Mouse (Mus musculus): ENCODE measurements around the gene March2. TPM values are rescaled to one million over a fixed set of nuclear protein-coding genes. Genes with fewer than 3 reads are reported as not detected.

The March2 gene
- polyA plus RNA-seq, 1 experiment from 2014 or later, result 63.9 TPM

GRCm38 (mm10) chr17:33702178-33702577 is 16.3 kb downstream of the March2 start:
- WGBS, result 82% methylated on average over 1 of the region's 1 CpGs
- ATAC-seq, result no peak

GRCm38 (mm10) chr17:33695471-33695870 is 23.0 kb downstream of the March2 start:
- Histone ChIP-seq H3K27me3 (replicated peaks; ENCODE audit: control insufficient read depth, insufficient read depth, low read length) (no peaks in the 10 kb centered on the region), H3K4me3 (ENCODE audit: low read depth, low read length) (no peak overlapping the region), H3K4me2 (ENCODE audit: low read length) (no peak overlapping the region), H3K9ac (ENCODE audit: low read length) (no peak overlapping the region), H3K27ac (ENCODE audit: low read depth, low read length) (no peak overlapping the region), H3K9me3 (replicated peaks; ENCODE audit: control insufficient read depth, low read length) (no peaks in the 10 kb centered on the region), H3K36me3 (ENCODE audit: control insufficient read depth, insufficient read depth, low read length) (peaks cover 32% of the 10 kb centered on the region), H3K4me1 (ENCODE audit: control insufficient read depth, insufficient read depth, low read length) (no peaks in the 10 kb centered on the region)
- 86% methylated on average over 1 of the region's 1 CpGs for WGBS
- DNase-seq (ENCODE audit: low spot score) (no peak), ATAC-seq (no peak)

More at GRCm38 (mm10) chr17:33702178-33702577, 16.3 kb downstream of the March2 start:
- H3K9me3 ChIP-seq (replicated peaks; ENCODE audit: control insufficient read depth, low read length), result no peaks in the 10 kb centered on the region
- H3K4me1 ChIP-seq (ENCODE audit: control insufficient read depth, insufficient read depth, low read length), result no peaks in the 10 kb centered on the region
- no peak overlapping the region for H3K27ac ChIP-seq (ENCODE audit: low read depth, low read length)
- no peak overlapping the region for H3K4me2 ChIP-seq (ENCODE audit: low read length)
- no peak overlapping the region for H3K9ac ChIP-seq (ENCODE audit: low read length)
- no peak for DNase-seq (ENCODE audit: low spot score)
- H3K36me3 ChIP-seq (ENCODE audit: control insufficient read depth, insufficient read depth, low read length), result peaks cover 24% of the 10 kb centered on the region
- no peak overlapping the region for H3K4me3 ChIP-seq (ENCODE audit: low read depth, low read length)
- H3K27me3 ChIP-seq (replicated peaks; ENCODE audit: control insufficient read depth, insufficient read depth, low read length), result no peaks in the 10 kb centered on the region

DNA sequence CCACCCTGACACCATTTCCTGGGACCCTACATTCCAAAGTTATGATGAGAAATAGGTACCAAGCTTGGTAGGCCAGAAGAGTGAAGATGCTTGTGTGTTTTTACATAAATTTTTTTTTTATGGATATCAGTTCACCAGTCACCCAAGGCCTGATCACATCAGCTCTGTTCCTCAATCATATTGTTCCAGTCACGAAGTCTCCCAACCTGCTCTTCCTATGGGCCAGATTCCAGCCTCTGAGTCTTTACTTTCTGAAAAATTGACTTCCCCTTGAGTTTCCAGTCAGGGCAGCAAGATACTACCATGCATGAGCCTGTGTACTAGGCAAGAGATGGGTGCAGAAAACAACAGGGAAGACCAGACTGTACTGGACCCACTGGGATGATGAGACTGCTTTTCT is 31.7 kb downstream of the March2 start, which contains the start of gene Hnrnpm:
Hnrnpm (minus strand) TSS at position 101 of the 400 bp plus-strand sequence.
- Histone ChIP-seq H3K27ac (ENCODE audit: low read depth, low read length) (no peak within 1 kb of the TSS), H3K36me3 (ENCODE audit: control insufficient read depth, insufficient read depth, low read length) (peaks cover 20% of the 10 kb centered on the region), H3K4me2 (ENCODE audit: low read length) (peak within 1 kb of the TSS; percentile 99), H3K4me3 (ENCODE audit: low read depth, low read length) (peak within 1 kb of the TSS; percentile 88), H3K9me3 (replicated peaks; ENCODE audit: control insufficient read depth, low read length) (no peaks in the 10 kb centered on the region), H3K27me3 (replicated peaks; ENCODE audit: control insufficient read depth, insufficient read depth, low read length) (no peaks in the 10 kb centered on the region), H3K9ac (ENCODE audit: low read length) (peak within 1 kb of the TSS; percentile 96; the same call in 1 of the 2 replicates), H3K4me1 (ENCODE audit: control insufficient read depth, insufficient read depth, low read length) (peaks cover 23% of the 10 kb centered on the region)
- WGBS, result 82% methylated on average over 1 of the region's 1 CpGs
- DNase-seq (ENCODE audit: low spot score) (no peak), ATAC-seq (no peak)

DNA sequence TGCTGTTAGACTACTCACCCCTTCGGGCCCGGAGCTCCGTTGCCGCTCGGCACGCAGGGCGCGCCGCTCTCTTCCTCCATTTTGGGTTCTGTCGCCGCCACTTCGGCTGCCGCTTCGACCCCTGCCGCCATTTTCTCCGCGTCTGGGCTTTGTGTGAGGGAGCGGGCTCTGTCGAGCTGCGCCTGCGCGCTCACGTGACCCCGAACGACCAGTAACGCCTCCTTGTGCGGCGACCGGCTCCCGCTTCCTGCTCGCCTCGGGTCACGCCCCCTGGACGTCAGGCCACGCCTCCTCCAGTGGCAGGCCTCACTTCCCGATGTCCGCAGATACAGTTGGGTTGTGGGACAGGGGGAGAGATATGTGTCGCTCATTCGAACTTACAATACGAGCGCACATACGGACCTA is 33.2 kb downstream of the March2 start:
- peak overlapping the region; percentile 99 for H3K4me2 ChIP-seq (ENCODE audit: low read length)
- H3K9me3 ChIP-seq (replicated peaks; ENCODE audit: control insufficient read depth, low read length), result no peaks in the 10 kb centered on the region
- peak; percentile 98 for DNase-seq (ENCODE audit: low spot score)
- H3K9ac ChIP-seq (ENCODE audit: low read length), result peak overlapping the region; percentile 96
- peaks cover 26% of the 10 kb centered on the region for H3K4me1 ChIP-seq (ENCODE audit: control insufficient read depth, insufficient read depth, low read length)
- H3K4me3 ChIP-seq (ENCODE audit: low read depth, low read length), result peak overlapping the region; percentile 88
- H3K27me3 ChIP-seq (replicated peaks; ENCODE audit: control insufficient read depth, insufficient read depth, low read length), result no peaks in the 10 kb centered on the region
- peak; percentile 99 for ATAC-seq
- peaks cover 11% of the 10 kb centered on the region for H3K36me3 ChIP-seq (ENCODE audit: control insufficient read depth, insufficient read depth, low read length)
- WGBS, result under 1% methylated on average over 42 of the region's 42 CpGs
- H3K27ac ChIP-seq (ENCODE audit: low read depth, low read length), result peak overlapping the region; percentile 96

GRCm38 (mm10) chr17:33684671-33685231 is 33.7 kb downstream of the March2 start:
- H3K9ac ChIP-seq (ENCODE audit: low read length), result peak overlapping the region; percentile 96
- H3K36me3 ChIP-seq (ENCODE audit: control insufficient read depth, insufficient read depth, low read length), result peaks cover 11% of the 10 kb centered on the region
- H3K4me2 ChIP-seq (ENCODE audit: low read length), result peak overlapping the region; percentile 99
- DNase-seq (ENCODE audit: low spot score) (peak; percentile 81), ATAC-seq (peak; percentile 89)
- 0% methylated on average over 44 of the region's 44 CpGs for WGBS
- peak overlapping the region; percentile 96 for H3K27ac ChIP-seq (ENCODE audit: low read depth, low read length)
- H3K4me3 ChIP-seq (ENCODE audit: low read depth, low read length), result peak overlapping the region; percentile 88
- peaks cover 26% of the 10 kb centered on the region for H3K4me1 ChIP-seq (ENCODE audit: control insufficient read depth, insufficient read depth, low read length)
- no peaks in the 10 kb centered on the region for H3K9me3 ChIP-seq (replicated peaks; ENCODE audit: control insufficient read depth, low read length)
- no peaks in the 10 kb centered on the region for H3K27me3 ChIP-seq (replicated peaks; ENCODE audit: control insufficient read depth, insufficient read depth, low read length)

DNA sequence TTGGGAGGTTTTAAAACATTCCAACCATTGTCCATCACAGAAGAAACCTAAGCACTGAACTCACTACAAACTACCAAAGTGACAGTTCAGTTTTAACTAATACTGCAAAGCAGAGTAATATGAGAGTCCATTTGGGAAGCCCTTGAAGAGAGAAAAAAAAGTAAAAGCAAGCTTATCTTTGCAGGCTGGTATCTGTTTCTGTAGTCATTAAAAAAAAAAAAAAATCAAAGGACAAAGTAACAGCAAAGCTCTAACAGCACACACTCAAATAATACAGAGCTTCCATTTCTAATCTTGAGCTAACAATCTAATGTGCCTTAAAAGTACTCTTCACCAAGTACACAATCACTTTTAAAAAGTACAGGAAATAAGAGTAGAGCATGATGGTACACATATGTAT is 36.7 kb downstream of the March2 start:
- DNase-seq (ENCODE audit: low spot score) (no peak), ATAC-seq (no peak)
- H3K4me3 ChIP-seq (ENCODE audit: low read depth, low read length), result no peak overlapping the region
- H3K36me3 ChIP-seq (ENCODE audit: control insufficient read depth, insufficient read depth, low read length), result peaks cover 17% of the 10 kb centered on the region
- no peak overlapping the region for H3K9ac ChIP-seq (ENCODE audit: low read length)
- H3K4me2 ChIP-seq (ENCODE audit: low read length), result peak overlapping the region; percentile 12; the same call in 1 of the 2 replicates
- H3K4me1 ChIP-seq (ENCODE audit: control insufficient read depth, insufficient read depth, low read length), result peaks cover 26% of the 10 kb centered on the region
- no peaks in the 10 kb centered on the region for H3K9me3 ChIP-seq (replicated peaks; ENCODE audit: control insufficient read depth, low read length)
- no peak overlapping the region for H3K27ac ChIP-seq (ENCODE audit: low read depth, low read length)
- H3K27me3 ChIP-seq (replicated peaks; ENCODE audit: control insufficient read depth, insufficient read depth, low read length), result no peaks in the 10 kb centered on the region

GRCm38 (mm10) chr17:33678771-33679170 is 39.7 kb downstream of the March2 start:
- peaks cover 21% of the 10 kb centered on the region for H3K4me1 ChIP-seq (ENCODE audit: control insufficient read depth, insufficient read depth, low read length)
- no peaks in the 10 kb centered on the region for H3K9me3 ChIP-seq (replicated peaks; ENCODE audit: control insufficient read depth, low read length)
- ATAC-seq (no peak), DNase-seq (ENCODE audit: low spot score) (no peak)
- H3K36me3 ChIP-seq (ENCODE audit: control insufficient read depth, insufficient read depth, low read length), result peaks cover 30% of the 10 kb centered on the region
- H3K27me3 ChIP-seq (replicated peaks; ENCODE audit: control insufficient read depth, insufficient read depth, low read length), result no peaks in the 10 kb centered on the region
- H3K9ac ChIP-seq (ENCODE audit: low read length), result no peak overlapping the region
- H3K27ac ChIP-seq (ENCODE audit: low read depth, low read length), result no peak overlapping the region
- no peak overlapping the region for H3K4me2 ChIP-seq (ENCODE audit: low read length)
- no peak overlapping the region for H3K4me3 ChIP-seq (ENCODE audit: low read depth, low read length)

DNA sequence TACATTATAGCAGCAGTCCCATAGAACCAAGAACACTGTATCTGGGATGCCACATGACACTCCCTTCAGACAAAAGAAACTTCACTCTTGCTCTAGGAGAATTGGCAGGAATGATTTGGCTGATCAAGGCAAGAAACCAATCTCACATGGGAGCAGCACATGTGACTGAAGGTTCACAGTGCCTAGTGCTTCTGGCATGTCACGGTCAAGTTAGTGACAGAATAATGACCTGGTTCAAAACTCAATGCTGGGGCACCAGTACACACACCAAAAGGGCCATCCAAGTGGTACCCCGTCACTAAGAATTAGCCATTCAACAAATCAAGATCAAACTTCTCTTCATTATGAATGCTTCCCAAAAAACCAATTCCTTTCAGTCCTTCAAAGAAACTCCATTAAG is 42.4 kb downstream of the March2 start:
- no peaks in the 10 kb centered on the region for H3K27me3 ChIP-seq (replicated peaks; ENCODE audit: control insufficient read depth, insufficient read depth, low read length)
- H3K4me2 ChIP-seq (ENCODE audit: low read length), result no peak overlapping the region
- H3K4me3 ChIP-seq (ENCODE audit: low read depth, low read length), result no peak overlapping the region
- H3K4me1 ChIP-seq (ENCODE audit: control insufficient read depth, insufficient read depth, low read length), result no peaks in the 10 kb centered on the region
- DNase-seq (ENCODE audit: low spot score) (no peak), ATAC-seq (no peak)
- H3K36me3 ChIP-seq (ENCODE audit: control insufficient read depth, insufficient read depth, low read length), result peaks cover 27% of the 10 kb centered on the region
- WGBS, result 94% methylated on average over 2 of the region's 2 CpGs
- no peak overlapping the region for H3K27ac ChIP-seq (ENCODE audit: low read depth, low read length)
- H3K9me3 ChIP-seq (replicated peaks; ENCODE audit: control insufficient read depth, low read length), result no peaks in the 10 kb centered on the region
- no peak overlapping the region for H3K9ac ChIP-seq (ENCODE audit: low read length)

GRCm38 (mm10) chr17:33675452-33675851 is 43.0 kb downstream of the March2 start:
- Histone ChIP-seq H3K4me2 (ENCODE audit: low read length) (no peak overlapping the region), H3K27ac (ENCODE audit: low read depth, low read length) (no peak overlapping the region), H3K4me1 (ENCODE audit: control insufficient read depth, insufficient read depth, low read length) (no peaks in the 10 kb centered on the region), H3K4me3 (ENCODE audit: low read depth, low read length) (no peak overlapping the region), H3K9me3 (replicated peaks; ENCODE audit: control insufficient read depth, low read length) (no peaks in the 10 kb centered on the region), H3K27me3 (replicated peaks; ENCODE audit: control insufficient read depth, insufficient read depth, low read length) (no peaks in the 10 kb centered on the region), H3K9ac (ENCODE audit: low read length) (no peak overlapping the region), H3K36me3 (ENCODE audit: control insufficient read depth, insufficient read depth, low read length) (peaks cover 27% of the 10 kb centered on the region)
- ATAC-seq (no peak), DNase-seq (ENCODE audit: low spot score) (no peak)

Data from forebrain, embryonic 14.5 days (tissue).